Mouse (Mus musculus) embryonic fibroblast, embryonic 13.5 days (primary cell): Measurements from ENCODE around the gene Gm39566.

ENCODE experiments used
- CTCF ChIP-seq: IDR thresholded peaks from 2 replicates; pipeline ENCODE4 v1.5.1; 2011; ENCODE audit warnings: mild to moderate bottlenecking, control low read depth, low read length, moderate library complexity, borderline replicate concordance; ENCODE audit not compliant: insufficient read depth
- POLR2A ChIP-seq: IDR thresholded peaks from 2 replicates; pipeline ENCODE4 v1.6.1; 2011; ENCODE audit warnings: low read depth, mild to moderate bottlenecking, control low read depth, low read length, moderate library complexity

- TF ChIP-seq CTCF (no peak), POLR2A (no peak)
Observed at GRCm38 (mm10) chr11:69850754-69851153, 35.7 kb upstream of the Gm39566 start.
